Mouse (Mus musculus) bone marrow macrophage, adult 2 months (primary cell): ENCODE data around the gene Vamp8.

Experiments
- CTCF ChIP-seq: IDR thresholded peaks from 2 replicates; pipeline ENCODE4 v1.5.1; 2012; ENCODE audit warnings: low read depth, mild to moderate bottlenecking, low read length, moderate library complexity
- POLR2A ChIP-seq: IDR thresholded peaks from 2 replicates; pipeline ENCODE4 v1.6.1; 2012; ENCODE audit warnings: mild to moderate bottlenecking, low read depth, low read length, borderline replicate concordance

DNA sequence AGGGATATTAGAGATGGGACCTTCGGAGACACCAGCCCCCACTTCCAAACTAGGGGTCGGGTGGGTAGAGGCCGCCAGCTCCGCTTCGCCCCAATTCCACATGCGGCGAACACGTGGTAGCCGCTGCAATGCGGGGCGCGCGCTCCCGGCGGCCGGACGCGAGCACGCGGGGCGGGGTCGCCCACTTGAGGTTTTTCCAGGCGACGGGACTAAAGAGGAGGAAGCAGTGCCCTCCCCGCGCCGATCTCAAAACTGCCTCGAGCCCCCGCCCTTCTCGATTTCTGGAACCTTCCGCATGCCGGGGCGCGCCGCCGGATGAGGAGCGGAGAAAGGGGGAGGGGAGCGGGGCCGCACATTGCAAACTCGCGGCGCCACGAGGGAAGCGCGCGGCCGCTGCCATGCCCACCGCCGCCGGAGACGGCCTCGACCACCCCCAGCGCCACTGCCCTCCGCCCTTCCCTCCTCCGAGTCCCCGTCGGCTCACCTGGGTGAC lies 48.4 kb upstream of the Vamp8 start:
- TF ChIP-seq POLR2A (no peak), CTCF (no peak)
